Mouse (Mus musculus) mesoderm, embryonic 11.5 days (tissue): ENCODE results near the gene Slf2.

Experiments used
- DNase-seq: peaks from one replicate; pipeline ENCODE4 v3.0.0-alpha.2; 2012; ENCODE audit warnings: low read depth, low spot score

The Slf2 gene

GRCm38 (mm10) chr19:44930744-44931453, at the start of gene Slf2:
Gene Slf2, plus strand, starts transcription at chr19:44931151.
- peak; percentile 98 for DNase-seq

- no peak for DNase-seq
These were observed 48.4 kb upstream of the Slf2 start for GRCm38 (mm10) chr19:44882552-44883024.

- no peak for DNase-seq
These were observed 46.6 kb upstream of the Slf2 start for GRCm38 (mm10) chr19:44884331-44884730.

GRCm38 (mm10) chr19:44886475-44886874, 44.5 kb upstream of the Slf2 start:
- DNase-seq: no peak

- DNase-seq: peak; percentile 68
These were observed 43.2 kb upstream of the Slf2 start for GRCm38 (mm10) chr19:44887679-44888235.

GRCm38 (mm10) chr19:44889548-44889947, 41.4 kb upstream of the Slf2 start:
- DNase-seq: no peak

- DNase-seq: no peak
These were observed 39.5 kb upstream of the Slf2 start for GRCm38 (mm10) chr19:44891446-44891845.

GRCm38 (mm10) chr19:44893231-44893871, 37.6 kb upstream of the Slf2 start:
- DNase-seq: no peak

GRCm38 (mm10) chr19:44895245-44895644, 35.7 kb upstream of the Slf2 start:
- DNase-seq: peak; percentile 83

- no peak for DNase-seq
These were observed 34.5 kb upstream of the Slf2 start for GRCm38 (mm10) chr19:44896450-44896849.

- DNase-seq: no peak
These were observed 33.4 kb upstream of the Slf2 start for GRCm38 (mm10) chr19:44897521-44897920.

- no peak for DNase-seq
These were observed 32.3 kb upstream of the Slf2 start for GRCm38 (mm10) chr19:44898646-44899045.

- DNase-seq: no peak
These were observed 31.7 kb upstream of the Slf2 start for GRCm38 (mm10) chr19:44899104-44899793.

GRCm38 (mm10) chr19:44899947-44900773, 30.8 kb upstream of the Slf2 start:
- no peak for DNase-seq

GRCm38 (mm10) chr19:44901047-44901446, 29.9 kb upstream of the Slf2 start:
- DNase-seq: no peak

- no peak for DNase-seq
These were observed 28.6 kb upstream of the Slf2 start for GRCm38 (mm10) chr19:44902324-44902723.

- DNase-seq: no peak
These were observed 27.5 kb upstream of the Slf2 start for GRCm38 (mm10) chr19:44903343-44904000.

- no peak for DNase-seq
These were observed 26.7 kb upstream of the Slf2 start for GRCm38 (mm10) chr19:44904141-44904720.

- no peak for DNase-seq
These were observed 25.6 kb upstream of the Slf2 start for GRCm38 (mm10) chr19:44905316-44905715.
